Mouse (Mus musculus): ENCODE results near the gene Tmem202. TPM values are rescaled to one million over a fixed set of nuclear protein-coding genes. Genes with fewer than 3 reads are reported as not detected.

The Tmem202 gene
- polyA plus RNA-seq, 1 experiment = 0.34 TPM

DNA sequence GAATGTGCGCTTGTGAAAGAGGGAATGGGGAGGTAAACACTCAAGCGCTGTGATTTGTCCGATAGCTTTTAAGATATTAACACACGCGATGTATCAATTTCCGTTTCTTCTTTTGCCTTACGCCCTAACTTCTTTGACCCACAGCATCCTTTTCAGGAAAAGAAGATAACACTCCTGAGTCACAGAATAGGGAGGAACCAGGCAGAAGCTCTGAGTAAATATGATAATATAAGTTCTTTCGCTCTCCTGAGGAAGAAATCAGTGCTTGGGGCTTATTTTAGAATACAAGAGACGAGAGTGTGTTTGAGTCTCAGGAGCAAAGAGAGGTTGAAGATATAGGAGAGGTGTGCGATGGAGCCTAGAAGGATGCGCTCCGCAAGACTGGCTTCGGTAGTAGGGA, 37.8 kb upstream of the Tmem202 start:
- Histone ChIP-seq H3K36me3 (ENCODE audit: control insufficient read depth, insufficient read depth, low read length) (no peaks in the 10 kb centered on the region), H3K4me1 (ENCODE audit: control insufficient read depth, insufficient read depth, insufficient read length, low read length) (peaks cover 11% of the 10 kb centered on the region), H3K27ac (ENCODE audit: insufficient read depth, low read depth, low read length) (no peak overlapping the region), H3K27me3 (ENCODE audit: control insufficient read depth, insufficient read depth, low read length) (peaks cover 8% of the 10 kb centered on the region; the same call in 1 of the 2 replicates), H3K4me3 (ENCODE audit: low read depth, low read length) (peak overlapping the region; percentile 57)
- TF ChIP-seq CTCF (IDR thresholded peaks at IDR 0.05; ENCODE audit: extremely low read depth, insufficient read length, insufficient replicate concordance, low read depth, low read length) = no peak
- TF ChIP-seq POLR2A (IDR thresholded peaks at IDR 0.05; ENCODE audit: low read depth, low read length) = no peak
- WGBS = 12% methylated on average over 13 of the region's 13 CpGs

DNA sequence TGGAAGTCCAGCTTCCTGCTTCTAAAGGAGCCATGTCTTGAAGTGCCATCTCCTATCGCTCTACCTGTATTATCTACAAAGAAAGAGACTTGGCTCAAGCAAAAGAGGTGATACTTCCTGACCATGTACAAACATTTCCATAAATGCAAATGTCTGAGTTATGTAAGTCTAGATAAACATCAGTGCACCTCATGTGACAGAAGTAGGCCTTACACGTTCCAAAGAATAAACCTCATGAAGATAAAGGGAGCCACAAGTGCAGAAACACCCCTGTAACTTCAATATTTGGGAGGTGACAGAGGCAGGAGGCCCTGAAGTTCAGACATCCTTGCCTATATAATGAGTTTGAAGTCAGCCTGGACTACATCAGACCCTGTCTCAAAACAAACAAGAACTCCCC, 32.2 kb upstream of the Tmem202 start:
- no peak overlapping the region for H3K4me3 ChIP-seq (ENCODE audit: low read depth, low read length)
- H3K36me3 ChIP-seq (ENCODE audit: control insufficient read depth, insufficient read depth, low read length) = no peaks in the 10 kb centered on the region
- 60% methylated on average over 2 of the region's 2 CpGs for WGBS
- no peak overlapping the region for H3K27ac ChIP-seq (ENCODE audit: insufficient read depth, low read depth, low read length)
- H3K4me1 ChIP-seq (ENCODE audit: control insufficient read depth, insufficient read depth, insufficient read length, low read length) = no peaks in the 10 kb centered on the region
- no peak for TF ChIP-seq CTCF (IDR thresholded peaks at IDR 0.05; ENCODE audit: extremely low read depth, insufficient read length, insufficient replicate concordance, low read depth, low read length)
- TF ChIP-seq POLR2A (IDR thresholded peaks at IDR 0.05; ENCODE audit: low read depth, low read length) = no peak
- 0 out of 2 replicates have a peak, but pooled peaks cover 5% of the 10 kb centered on the region for H3K27me3 ChIP-seq (ENCODE audit: control insufficient read depth, insufficient read depth, low read length)

DNA sequence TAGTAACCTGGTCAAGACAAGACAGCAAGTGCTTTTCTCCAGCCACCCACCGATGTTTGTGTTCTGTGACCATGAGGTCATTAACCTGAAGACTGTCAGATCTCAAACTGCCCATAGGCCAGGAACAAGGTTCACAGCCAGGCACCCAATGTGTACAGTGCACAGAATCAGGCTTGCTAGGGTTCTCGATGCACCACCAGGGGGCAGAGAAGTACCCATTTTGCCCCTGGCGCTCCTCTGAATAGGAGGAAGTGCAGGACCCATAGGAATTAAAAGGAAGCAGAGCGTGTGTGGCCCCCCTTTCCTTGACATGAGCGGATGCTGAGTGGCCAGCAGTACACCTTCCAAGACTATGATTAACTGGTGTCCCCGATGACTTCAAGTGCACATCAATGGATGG, 27.5 kb upstream of the Tmem202 start:
- WGBS = 13% methylated on average over 6 of the region's 6 CpGs
- Histone ChIP-seq H3K27ac (ENCODE audit: insufficient read depth, low read depth, low read length) (no peak overlapping the region), H3K27me3 (ENCODE audit: control insufficient read depth, insufficient read depth, low read length) (no peaks in the 10 kb centered on the region), H3K36me3 (ENCODE audit: control insufficient read depth, insufficient read depth, low read length) (peaks cover 19% of the 10 kb centered on the region), H3K4me1 (ENCODE audit: control insufficient read depth, insufficient read depth, insufficient read length, low read length) (peaks cover 8% of the 10 kb centered on the region), H3K4me3 (ENCODE audit: low read depth, low read length) (no peak overlapping the region)
- no peak for TF ChIP-seq POLR2A (IDR thresholded peaks at IDR 0.05; ENCODE audit: low read depth, low read length)
- TF ChIP-seq CTCF (IDR thresholded peaks at IDR 0.05; ENCODE audit: extremely low read depth, insufficient read length, insufficient replicate concordance, low read depth, low read length) = peak; percentile 77; the same call in 1 of the 2 replicates

DNA sequence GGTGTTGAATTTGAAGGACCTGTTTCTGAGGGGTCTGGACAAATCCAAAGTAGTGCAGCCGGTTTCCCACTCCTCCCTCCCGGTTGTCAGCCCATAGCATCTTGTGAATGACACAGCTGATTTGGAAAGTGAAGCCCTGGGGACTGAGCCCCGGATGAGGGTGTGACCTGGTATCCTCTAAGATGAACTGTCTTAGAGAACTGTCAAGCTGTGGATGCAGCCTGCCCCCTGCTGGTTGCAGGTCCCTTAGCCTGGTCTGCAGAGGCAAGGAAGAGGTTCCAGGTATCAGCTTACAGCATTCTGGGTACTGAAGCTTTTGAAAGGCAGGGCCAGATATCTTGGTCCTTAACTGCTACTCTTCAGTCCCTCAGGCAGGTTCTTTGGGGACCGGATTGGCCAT, 26.0 kb upstream of the Tmem202 start:
- TF ChIP-seq POLR2A (IDR thresholded peaks at IDR 0.05; ENCODE audit: low read depth, low read length) = no peak
- peak; percentile 88; the same call in 1 of the 2 replicates for TF ChIP-seq CTCF (IDR thresholded peaks at IDR 0.05; ENCODE audit: extremely low read depth, insufficient read length, insufficient replicate concordance, low read depth, low read length)
- Histone ChIP-seq H3K27me3 (ENCODE audit: control insufficient read depth, insufficient read depth, low read length) (no peaks in the 10 kb centered on the region), H3K4me1 (ENCODE audit: control insufficient read depth, insufficient read depth, insufficient read length, low read length) (peaks cover 9% of the 10 kb centered on the region), H3K36me3 (ENCODE audit: control insufficient read depth, insufficient read depth, low read length) (peaks cover 27% of the 10 kb centered on the region), H3K27ac (ENCODE audit: insufficient read depth, low read depth, low read length) (no peak overlapping the region), H3K4me3 (ENCODE audit: low read depth, low read length) (no peak overlapping the region)
- WGBS = 27% methylated on average over 4 of the region's 4 CpGs

DNA sequence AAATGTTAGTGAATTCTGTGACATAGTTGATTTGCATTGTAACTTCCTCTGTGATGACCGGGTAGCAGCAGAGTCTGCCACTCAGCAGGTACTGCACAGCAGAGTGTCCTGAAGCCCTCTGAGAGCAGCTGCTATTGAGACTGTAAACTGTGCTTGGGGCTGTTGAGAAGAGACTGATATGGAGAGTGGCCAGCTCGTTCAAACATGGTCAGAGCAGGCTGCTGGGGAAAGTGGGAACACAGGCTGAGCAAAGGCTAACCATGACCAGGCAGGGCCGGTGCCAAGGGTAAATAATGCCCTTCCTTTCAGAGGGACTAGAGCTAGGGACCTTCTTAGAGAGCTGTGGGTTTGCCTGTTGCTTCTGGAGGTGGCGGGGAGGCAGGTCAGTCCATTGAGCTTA, 14.1 kb upstream of the Tmem202 start:
- TF ChIP-seq CTCF (IDR thresholded peaks at IDR 0.05; ENCODE audit: extremely low read depth, insufficient read length, insufficient replicate concordance, low read depth, low read length) (no peak), POLR2A (IDR thresholded peaks at IDR 0.05; ENCODE audit: low read depth, low read length) (no peak)
- H3K36me3 ChIP-seq (ENCODE audit: control insufficient read depth, insufficient read depth, low read length) = peaks cover 40% of the 10 kb centered on the region
- H3K4me1 ChIP-seq (ENCODE audit: control insufficient read depth, insufficient read depth, insufficient read length, low read length) = peaks cover 7% of the 10 kb centered on the region
- WGBS = 79% methylated on average over 4 of the region's 4 CpGs
- H3K27me3 ChIP-seq (ENCODE audit: control insufficient read depth, insufficient read depth, low read length) = no peaks in the 10 kb centered on the region
- H3K27ac ChIP-seq (ENCODE audit: insufficient read depth, low read depth, low read length) = no peak overlapping the region
- H3K4me3 ChIP-seq (ENCODE audit: low read depth, low read length) = no peak overlapping the region

DNA sequence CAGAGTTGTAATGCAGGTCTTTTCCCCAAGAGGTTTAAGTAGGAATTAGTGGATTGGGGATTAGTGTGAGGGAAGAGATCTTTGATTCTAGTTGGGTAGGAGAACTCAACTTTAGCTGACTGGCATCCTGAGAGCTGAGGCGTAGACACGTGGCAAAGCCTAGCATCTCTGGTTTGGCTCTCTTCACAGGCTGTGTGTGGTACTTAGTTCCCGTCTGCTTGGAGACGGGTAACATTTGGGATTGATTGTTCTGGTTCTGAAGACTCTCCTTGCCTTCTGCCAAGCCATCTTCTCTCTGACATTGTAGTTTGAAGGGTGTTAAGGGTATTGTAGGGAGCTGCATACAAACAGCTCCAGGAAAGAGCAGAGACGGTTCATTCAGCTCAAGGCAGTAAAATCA, 13.0 kb upstream of the Tmem202 start:
- Histone ChIP-seq H3K27ac (ENCODE audit: insufficient read depth, low read depth, low read length) (no peak overlapping the region), H3K36me3 (ENCODE audit: control insufficient read depth, insufficient read depth, low read length) (peaks cover 34% of the 10 kb centered on the region), H3K4me1 (ENCODE audit: control insufficient read depth, insufficient read depth, insufficient read length, low read length) (peaks cover 7% of the 10 kb centered on the region), H3K27me3 (ENCODE audit: control insufficient read depth, insufficient read depth, low read length) (no peaks in the 10 kb centered on the region), H3K4me3 (ENCODE audit: low read depth, low read length) (no peak overlapping the region)
- TF ChIP-seq POLR2A (IDR thresholded peaks at IDR 0.05; ENCODE audit: low read depth, low read length) (no peak), CTCF (IDR thresholded peaks at IDR 0.05; ENCODE audit: extremely low read depth, insufficient read length, insufficient replicate concordance, low read depth, low read length) (no peak)
- WGBS = 89% methylated on average over 5 of the region's 5 CpGs

DNA sequence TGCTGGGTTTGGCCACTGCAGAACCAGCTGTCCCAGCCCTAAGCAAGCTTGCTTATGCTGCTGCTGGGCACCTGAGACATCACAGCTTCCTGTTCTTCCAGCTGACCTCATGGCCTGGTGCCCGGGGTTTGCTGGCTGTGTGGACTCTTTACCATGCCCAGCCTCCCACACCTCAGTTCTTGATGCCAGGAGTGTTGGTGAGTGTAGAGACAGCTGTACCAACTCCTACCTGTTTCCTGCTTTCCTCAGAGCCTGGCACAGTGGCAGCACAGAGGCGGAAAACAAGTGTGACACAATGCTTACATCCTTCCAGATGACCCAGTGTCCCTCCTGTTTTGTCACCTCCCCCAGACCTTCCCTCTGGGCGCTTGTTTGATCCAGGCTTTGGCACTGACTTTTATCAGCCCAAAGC, 12.0 kb upstream of the Tmem202 start:
- H3K4me1 ChIP-seq (ENCODE audit: control insufficient read depth, insufficient read depth, insufficient read length, low read length) = peaks cover 7% of the 10 kb centered on the region
- no peaks in the 10 kb centered on the region for H3K27me3 ChIP-seq (ENCODE audit: control insufficient read depth, insufficient read depth, low read length)
- TF ChIP-seq POLR2A (IDR thresholded peaks at IDR 0.05; ENCODE audit: low read depth, low read length) (no peak), CTCF (IDR thresholded peaks at IDR 0.05; ENCODE audit: extremely low read depth, insufficient read length, insufficient replicate concordance, low read depth, low read length) (no peak)
- no peak overlapping the region for H3K4me3 ChIP-seq (ENCODE audit: low read depth, low read length)
- WGBS = 22% methylated on average over 3 of the region's 3 CpGs
- H3K36me3 ChIP-seq (ENCODE audit: control insufficient read depth, insufficient read depth, low read length) = peaks cover 27% of the 10 kb centered on the region
- peak overlapping the region; percentile 18; the same call in 1 of the 2 replicates for H3K27ac ChIP-seq (ENCODE audit: insufficient read depth, low read depth, low read length)

All from small intestine, adult 2 months (tissue).